Mouse (Mus musculus) frontal cortex, postnatal 25 days (tissue): ENCODE measurements around the gene Rilpl1.
"Not testable (repeated sequence)": the region's sequence is repeated elsewhere in the genome, so short reads cannot be mapped to it uniquely, and the experiment has no call there.

Source experiments
- DNase-seq, 2 experiments: peaks; one replicate each; pipeline ENCODE4 v3.0.0; 2022; ENCODE audit warnings: low spot score in 2 of 2

Rilpl1 gene

DNA sequence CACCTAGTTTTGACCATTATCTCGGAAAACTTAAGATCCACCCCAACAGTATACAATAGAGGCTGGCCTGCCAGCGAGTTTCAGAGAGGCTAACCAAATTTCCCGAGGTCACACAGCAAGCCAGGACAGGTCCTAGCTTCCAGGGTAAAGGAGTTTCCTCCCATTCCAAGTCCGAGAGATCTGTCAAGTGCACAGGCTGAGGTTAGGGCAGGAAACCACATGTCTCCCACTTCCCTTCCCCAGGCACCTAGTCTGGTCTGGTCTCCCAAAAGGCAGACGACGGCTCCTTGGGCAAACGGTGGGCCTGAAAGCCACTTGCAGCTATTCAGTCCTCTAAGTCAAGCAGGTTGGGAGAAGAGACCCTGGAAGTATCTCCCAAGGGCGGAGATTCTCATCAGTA lies 1.5 kb downstream of the Rilpl1 start:
- DNase-seq = no peak

GRCm38 (mm10) chr5:124529191-124529651 lies 2.0 kb downstream of the Rilpl1 start:
- DNase-seq = no peak

DNA sequence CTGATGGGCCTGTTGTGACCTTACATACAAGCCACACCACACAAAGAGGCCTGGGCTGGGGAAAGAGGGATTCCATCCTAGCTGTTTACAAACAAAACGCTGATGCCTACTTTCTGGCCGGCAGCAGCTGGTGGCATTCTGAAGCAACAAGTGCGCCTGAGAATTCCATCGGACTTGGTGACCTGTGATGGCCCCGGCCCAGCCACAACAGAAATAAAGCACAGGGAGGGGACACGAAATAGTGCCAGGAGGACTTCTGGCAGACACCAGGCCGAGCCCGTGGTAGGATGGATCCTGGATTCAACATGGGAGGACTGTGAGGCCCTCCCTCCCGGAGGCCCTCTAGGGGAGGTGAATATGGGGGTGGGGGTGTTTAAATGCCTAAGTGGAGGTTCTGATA lies 2.4 kb downstream of the Rilpl1 start:
- DNase-seq = no peak

DNA sequence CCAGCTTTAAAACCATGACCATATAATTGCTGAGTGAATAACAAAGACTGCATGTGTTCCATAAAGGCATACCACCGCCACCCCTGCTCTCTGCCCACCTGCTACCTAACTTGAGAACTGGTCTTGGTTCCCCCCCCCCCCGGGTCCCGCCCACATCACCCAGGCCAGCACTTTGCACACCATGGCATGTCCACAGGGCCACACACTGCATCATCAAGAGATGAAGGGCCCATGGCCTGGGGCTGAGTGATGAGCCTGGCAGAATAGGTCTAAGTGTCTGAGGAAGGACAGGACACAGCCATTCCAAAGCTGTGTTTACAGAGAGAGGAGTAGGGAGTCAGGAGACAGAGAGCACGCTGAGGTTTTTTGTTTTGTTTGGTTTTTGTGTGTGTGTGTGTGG lies 2.8 kb downstream of the Rilpl1 start:
- DNase-seq = no peak

DNA sequence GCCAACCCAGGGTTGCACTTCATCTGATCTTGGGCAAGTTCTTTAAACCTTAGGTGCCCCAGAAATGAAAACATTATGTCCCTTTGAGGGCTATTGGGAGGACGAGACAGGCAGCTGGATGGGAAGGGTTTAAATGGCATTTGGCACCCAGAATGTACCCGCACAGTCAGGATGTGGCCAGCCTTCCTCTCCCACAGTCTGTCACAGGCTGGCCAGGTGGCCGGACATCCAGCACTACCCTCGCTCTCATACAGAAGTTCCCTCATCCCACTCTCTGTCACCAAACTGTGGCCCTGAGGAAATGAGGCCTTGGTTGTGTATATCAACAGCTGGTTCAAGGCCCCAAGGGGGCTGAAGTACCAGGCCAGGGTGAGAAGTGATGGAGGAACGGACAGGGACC lies 6.2 kb downstream of the Rilpl1 start:
- DNase-seq = no peak

DNA sequence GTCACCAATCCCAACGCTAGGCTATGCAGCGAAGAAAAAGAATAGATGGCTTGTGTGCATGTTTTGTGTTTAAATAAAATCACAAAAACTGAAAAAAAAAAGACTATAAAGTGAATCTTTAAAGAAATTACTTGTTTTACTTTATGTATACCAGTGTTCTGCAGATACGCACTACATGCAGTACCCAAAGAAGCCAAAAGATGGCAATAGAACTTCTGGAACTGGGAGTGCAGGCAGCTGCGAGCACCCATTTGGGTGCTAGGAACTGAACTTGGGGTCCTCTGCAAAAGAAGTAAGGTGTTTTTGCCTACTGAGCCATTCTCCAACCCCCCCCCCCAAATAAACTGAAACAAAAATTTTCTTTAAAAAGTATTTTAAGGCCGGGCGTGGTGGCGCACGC lies 8.2 kb downstream of the Rilpl1 start:
- DNase-seq = no peak

GRCm38 (mm10) chr5:124521588-124521987 lies 9.6 kb downstream of the Rilpl1 start:
- no peak for DNase-seq

DNA sequence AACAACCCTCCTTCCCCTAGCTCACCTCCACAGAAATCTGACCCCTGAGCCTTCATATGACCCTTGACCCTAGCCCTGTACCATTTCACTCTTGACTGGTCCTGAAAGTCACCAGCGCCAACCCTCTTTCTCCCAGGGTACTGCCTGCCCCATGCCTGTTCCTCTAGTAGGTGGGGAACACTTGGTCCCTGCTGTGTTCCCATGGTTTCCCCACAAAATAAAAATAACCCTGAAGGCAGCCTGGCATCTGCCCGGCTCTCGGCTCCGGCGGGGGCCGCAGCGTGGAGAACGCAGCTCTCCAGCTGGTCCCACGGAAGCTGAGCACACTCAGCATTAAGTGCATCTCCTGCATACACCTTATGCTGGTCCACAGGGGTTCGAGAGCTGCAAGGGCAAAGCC lies 12.5 kb downstream of the Rilpl1 start:
- DNase-seq = peak in 1 of 2 experiments; percentile 58

DNA sequence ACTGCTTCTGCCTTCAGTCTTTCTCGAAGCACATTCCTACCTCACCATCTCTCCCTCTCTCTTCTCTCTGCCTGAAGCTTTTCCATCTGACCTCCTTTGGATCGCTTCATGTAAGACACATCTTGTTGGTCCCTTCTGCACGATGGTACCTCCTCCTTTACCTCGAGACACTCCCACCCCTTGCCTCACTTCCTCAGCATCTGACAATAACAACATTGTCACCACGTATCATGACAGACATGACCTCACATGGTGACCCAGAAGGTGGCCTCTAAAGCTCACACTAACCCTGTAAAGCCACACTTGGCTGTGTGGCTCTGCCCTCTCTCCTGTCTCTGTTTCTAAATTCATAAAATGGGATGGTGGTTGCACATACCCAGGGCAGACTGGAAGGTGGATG lies 15.4 kb downstream of the Rilpl1 start:
- DNase-seq = no peak

DNA sequence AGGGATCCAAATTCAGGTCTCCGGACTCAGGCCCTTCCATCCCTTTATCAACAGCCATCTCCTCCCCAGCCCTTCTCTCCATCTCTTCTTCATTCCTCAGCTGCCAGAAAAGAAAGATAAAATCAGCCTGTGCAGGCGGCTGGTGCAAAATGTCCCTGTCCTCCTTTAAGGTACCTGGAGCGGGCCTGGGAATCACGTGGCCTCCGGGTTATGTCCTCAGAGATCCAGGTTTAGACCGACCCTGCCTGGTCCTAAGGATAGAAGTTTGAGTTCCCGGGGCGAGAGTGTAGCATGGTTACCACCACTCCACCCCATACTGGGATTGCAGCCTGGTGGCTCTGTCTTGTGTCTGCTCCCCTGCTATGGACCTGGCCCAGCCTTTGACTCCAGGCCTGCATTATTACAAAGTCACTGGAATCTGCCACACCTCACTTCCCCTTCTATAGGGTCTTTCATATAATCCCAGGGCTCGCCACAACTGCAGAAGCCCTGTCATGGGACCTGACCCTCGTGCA lies 20.6 kb downstream of the Rilpl1 start:
- DNase-seq = no peak

DNA sequence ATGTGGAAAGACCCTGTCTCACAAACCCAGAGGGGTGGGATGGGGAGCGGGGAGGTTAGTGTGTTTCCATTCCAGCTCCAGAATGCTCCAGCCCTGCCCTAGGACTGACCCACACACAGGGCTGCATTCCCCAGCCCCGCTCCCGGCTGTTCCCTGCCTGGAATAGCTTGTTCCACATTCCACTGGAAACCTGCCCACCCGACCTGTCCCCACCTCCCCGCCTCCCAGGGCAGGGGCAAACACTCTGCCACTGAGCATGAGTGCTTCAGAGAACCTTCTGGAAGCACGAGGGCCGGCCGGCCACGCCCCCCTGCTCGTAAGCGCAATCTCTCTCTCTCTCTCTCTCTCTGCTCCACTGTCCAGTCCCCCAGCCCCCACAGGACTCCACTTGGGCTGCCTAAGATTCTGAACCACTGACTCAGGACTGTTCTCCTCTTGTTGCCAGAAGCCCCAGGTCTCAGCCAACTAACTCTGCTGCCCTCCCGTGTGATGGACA lies 21.4 kb downstream of the Rilpl1 start:
- no peak for DNase-seq

GRCm38 (mm10) chr5:124509200-124509599 lies 22.0 kb downstream of the Rilpl1 start:
- DNase-seq = no peak

- DNase-seq = no peak
Observed at GRCm38 (mm10) chr5:124506731-124507359, 24.3 kb downstream of the Rilpl1 start.

- no peak for DNase-seq
Observed at GRCm38 (mm10) chr5:124505235-124505634, 26.0 kb downstream of the Rilpl1 start.

DNA sequence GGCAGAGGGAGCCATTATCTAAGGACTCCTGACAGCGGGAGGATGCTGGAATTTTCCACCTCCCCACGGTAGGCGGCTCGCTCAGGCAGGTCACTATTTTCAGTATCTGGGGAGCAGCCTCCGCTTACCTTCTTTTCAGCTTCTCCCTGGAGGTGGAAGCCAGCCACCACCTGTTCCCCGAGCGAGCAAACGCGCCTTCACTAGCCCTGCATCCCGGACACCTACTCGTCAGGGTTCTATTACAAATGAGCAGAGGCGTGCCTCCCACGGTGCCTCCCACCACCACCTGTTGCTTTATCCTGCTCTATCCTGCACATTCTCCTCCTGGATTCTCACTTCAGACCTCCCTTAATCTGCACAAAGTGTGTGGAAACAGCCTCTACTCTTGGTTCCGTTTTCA lies 27.4 kb downstream of the Rilpl1 start:
- DNase-seq = peak; percentile 68 to 73

DNA sequence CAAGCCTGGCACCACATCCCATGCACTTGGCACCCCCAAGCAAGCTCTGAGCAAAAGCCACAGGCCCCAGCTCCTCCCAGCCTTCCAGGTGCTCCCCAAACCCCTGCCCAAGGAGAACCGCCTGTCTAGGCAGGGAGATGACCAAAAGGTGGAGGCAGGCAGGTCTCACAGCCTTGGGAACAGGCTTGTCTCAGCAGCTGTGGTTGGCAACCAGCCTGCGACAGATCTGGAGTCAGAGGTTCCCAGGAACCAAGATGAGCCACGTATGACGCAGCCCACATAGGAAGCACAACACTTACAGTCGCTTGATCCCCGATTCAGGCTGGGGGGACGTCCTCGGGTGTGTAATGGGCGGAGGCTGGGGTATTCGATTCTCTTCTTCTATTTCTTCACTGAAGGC lies 29.6 kb downstream of the Rilpl1 start:
- no peak for DNase-seq

DNA sequence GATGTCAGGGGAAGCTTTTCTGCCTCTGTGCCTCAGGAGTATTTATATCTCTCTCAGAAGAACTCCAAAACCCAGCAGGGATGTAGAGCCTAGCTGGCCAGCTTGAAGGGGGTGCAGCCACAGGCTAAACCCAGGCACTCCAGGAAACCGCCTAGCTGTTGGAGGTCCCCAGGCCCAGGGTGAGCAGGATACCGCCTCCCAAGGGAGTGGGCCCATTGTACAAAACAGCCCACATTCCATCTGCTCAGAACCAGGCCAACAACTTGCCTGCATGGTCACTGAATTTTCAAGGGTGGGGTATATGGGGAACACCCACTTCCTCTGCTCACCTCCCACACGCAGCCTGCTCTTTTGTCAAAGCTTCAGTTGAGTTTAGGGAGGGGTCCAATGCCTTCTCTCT lies 30.6 kb downstream of the Rilpl1 start:
- peak in 1 of 2 experiments; percentile 41 for DNase-seq

DNA sequence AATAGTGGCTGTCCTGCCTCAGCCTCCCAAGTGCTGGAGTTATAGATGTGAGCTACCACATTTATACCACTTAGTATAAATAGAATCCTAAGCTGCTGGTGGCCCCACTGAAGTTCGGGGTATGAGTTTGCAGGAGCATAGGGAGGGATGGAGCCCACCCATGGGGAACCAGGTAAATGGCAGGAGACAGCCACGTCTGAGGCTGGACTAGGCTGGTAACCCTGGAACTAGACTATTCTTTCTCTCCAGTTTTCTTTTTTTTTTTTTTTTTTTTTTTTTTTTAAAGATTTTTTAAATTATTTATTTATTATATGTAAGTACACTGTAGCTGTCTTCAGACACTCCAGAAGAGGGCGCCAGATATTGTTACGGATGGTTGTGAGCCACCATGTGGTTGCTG lies 31.2 kb downstream of the Rilpl1 start:
- DNase-seq = not testable (repeated sequence)

DNA sequence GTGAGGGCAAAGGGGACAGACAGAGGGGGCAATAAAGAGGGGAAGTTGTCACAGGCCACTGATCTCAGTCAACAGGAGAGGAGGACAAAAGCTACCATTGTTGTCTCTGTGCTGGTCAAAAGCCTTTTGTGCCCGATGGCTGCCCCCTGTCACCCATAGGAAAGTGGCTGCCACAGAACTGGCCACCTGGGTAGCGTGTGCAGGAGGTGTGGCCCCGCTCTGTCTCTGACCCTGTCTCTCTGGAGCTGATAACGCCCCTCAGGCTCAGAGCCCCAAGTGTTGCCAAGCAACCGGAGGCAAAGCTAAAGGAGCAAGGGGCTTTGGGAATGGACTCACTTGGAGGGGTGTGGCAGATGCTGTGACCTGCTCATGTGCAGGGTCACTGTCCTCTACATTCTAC lies 32.2 kb downstream of the Rilpl1 start:
- DNase-seq = no peak

DNA sequence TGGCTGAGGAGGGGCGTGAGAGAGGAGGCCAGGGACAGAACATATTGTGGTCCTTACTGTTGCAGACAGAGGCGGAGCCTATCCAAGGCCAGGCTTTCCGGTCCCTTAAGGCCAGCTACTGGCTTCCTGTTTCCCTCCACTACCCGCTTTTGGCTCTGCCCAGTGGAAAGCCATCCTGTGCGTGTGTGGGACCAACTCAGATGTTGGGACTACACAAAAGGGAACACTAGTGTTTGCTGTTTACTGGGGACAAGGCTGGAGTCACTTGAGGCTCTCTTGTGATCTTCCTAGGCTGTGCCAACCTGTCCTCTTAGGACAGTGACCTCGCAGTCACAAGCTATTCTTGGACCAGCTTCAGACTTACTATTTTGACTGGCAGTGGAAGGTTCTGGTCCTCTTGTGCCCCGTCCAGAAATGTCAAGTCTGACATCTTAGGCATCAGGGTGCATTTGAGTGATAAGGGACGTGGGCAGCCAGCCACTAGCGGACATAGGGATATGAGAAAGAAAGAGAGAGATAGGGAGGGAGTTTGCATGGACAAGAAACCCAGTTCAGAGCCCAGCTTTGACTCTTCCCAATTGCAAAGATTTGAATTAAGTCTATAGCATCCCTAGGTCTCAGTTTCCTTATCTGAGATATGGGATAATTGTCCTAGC lies 32.8 kb downstream of the Rilpl1 start:
- DNase-seq = no peak

DNA sequence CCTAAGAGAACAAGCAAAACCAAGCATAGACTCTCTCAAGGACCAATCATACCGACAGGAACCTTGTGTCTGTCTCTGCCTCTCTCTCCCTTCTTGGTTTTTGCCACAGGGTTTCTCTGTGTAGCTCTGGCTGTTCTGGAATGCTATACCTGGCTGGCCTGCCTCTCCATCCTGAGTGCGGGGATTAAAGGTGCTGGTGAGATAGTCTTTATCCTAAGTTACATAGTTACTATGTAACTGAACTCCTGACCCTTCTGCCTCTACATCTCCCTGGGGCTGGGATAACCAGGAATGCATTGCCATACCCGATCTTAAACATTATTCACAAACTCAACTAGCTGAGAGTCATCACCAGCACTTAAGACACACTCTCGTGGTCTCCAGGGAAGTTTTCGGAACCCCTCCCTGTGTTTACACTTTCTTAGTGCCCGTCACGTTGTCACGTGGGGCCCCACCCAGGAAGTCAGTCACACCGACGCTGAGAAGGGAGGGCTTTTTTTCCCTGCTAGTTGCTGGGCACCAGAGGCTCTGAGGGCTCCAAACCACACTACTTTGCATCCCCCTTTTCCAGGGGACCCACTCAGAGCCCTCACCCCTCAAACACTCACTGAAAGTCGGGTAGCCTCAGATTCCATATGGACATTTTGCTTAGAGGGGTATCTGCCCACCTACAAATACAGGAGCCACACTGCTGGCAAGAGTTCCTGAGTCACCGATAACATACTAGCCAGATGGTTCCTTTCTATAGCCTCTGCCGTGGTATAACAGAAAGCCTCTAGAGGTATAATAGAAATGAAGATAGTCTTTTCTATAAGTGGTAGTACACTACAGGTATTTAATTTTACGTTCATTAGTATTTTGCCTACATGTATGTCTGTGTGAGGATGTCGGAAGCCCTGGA lies 34.3 kb downstream of the Rilpl1 start:
- no peak for DNase-seq

GRCm38 (mm10) chr5:124495547-124495946 lies 35.6 kb downstream of the Rilpl1 start:
- no peak for DNase-seq
